Mouse (Mus musculus): ENCODE results near the gene Ptk6.

DNA sequence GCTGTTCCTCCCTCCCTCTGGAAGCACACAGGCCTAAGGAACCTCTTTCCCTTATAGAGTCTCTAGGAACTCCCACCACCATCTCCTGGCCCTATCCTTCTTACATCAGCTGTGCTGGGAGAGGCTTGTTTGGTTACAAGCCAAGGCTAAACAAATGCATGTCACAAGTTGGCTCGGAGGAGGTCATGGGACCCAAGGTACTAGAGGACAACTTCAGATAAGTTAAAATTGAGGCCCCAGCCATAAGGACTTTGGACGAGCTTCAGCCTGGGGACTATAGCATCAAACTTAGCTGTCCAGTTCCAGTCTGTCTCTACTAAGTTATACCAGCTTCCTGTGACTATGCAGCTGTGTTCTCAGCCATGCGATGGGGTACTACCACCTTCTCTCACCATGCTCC lies 24.5 kb upstream of the Ptk6 start:
- TF ChIP-seq CTCF (IDR thresholded peaks at IDR 0.05; ENCODE audit: extremely low read depth, insufficient read depth, insufficient read length, insufficient replicate concordance), result no peak
- no peak for TF ChIP-seq POLR2A (IDR thresholded peaks at IDR 0.05; ENCODE audit: low read depth, low read length)

Data from spleen, adult 2 months (tissue).